Mouse (Mus musculus): ENCODE measurements around the gene Nadk.

- TF ChIP-seq POU5F1 (IDR thresholded peaks at IDR 0.05; ENCODE audit: borderline replicate concordance, low read length): no peak
- no peak for TF ChIP-seq CTCF (conservative IDR thresholded peaks at IDR 0.05; ENCODE audit: low read length)
These were observed 6.7 kb upstream of the Nadk start for GRCm38 (mm10) chr4:155555464-155555863.

Data from E14TG2a.4 (cell line).